Mouse (Mus musculus): ENCODE measurements around the gene Ak1. TPM values are rescaled to one million over a fixed set of nuclear protein-coding genes. Genes with fewer than 3 reads are reported as not detected.

Gene Ak1
- total and polyA plus RNA-seq, 3 experiments = 1.4 to 3.9 (median 1.5) TPM

DNA sequence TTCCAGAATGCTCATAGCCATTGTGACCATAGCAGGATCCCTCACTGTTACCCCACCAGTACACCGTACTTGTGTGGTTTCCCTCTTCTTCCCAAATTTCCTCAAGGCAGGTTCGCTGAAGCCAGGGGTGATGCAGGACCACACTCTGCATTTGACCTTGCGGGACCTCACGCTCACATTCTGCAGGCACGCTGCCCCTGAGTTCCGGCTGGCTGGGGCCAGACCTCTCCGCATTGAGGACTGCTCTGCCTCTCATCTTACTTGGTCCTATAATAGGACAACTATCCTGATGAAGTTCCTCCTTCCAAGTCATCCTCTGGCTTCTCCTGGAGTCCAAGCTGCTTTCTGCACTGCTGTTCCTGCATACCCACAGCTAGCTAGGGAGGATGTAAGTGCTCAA is 15.1 kb downstream of the Ak1 start:
- Histone ChIP-seq H3K4me1 (ENCODE audit: control insufficient read depth in 1 of 2, insufficient read depth in 2 of 2) (peaks cover 9 to 32% of the 10 kb centered on the region in 2 experiments), H3K9ac (ENCODE audit: insufficient read depth, low read depth) (no peak overlapping the region), H3K27ac (ENCODE audit: insufficient read depth, low read depth) (no peak overlapping the region), H3K4me2 (ENCODE audit: insufficient read depth, low read depth, poor library complexity, severe bottlenecking) (no peak overlapping the region), H3K4me3 (replicated peaks in 1 of 3; ENCODE audit: low read depth in 2 of 3, low read length in 2 of 3, poor library complexity in 1 of 3) (no peak overlapping the region), H3K27me3 (replicated peaks) (no peaks in the 10 kb centered on the region), H3K79me2 (replicated peaks; ENCODE audit: control insufficient read depth, extremely low read depth, insufficient read depth, poor library complexity, severe bottlenecking) (no peaks in the 10 kb centered on the region), H3K9me3 (replicated peaks; ENCODE audit: low read length) (no peaks in the 10 kb centered on the region), H3K36me3 (replicated peaks in 1 of 2; ENCODE audit: control insufficient read depth in 1 of 2, insufficient read depth in 1 of 2, low read length in 1 of 2) (peaks cover 0 to 2% of the 10 kb centered on the region in 2 experiments)
- in situ Hi-C loops (cut with MboI; ENCODE audit: low pct_ligation_motif_present, low pct_unique_long_range_greater_than_20kb, low sequenced_read_pairs) = no loop called here
- dilution Hi-C loops (cut with MboI; ENCODE audit: extremely low pct_ligation_motif_present, extremely low pct_unique_long_range_greater_than_20kb, low sequenced_read_pairs) = no loop called here
- no peak for DNase-seq (ENCODE audit: extremely low read depth)
- TF ChIP-seq HCFC1 (IDR thresholded peaks at IDR 0.05; ENCODE audit: low read depth, low read length) (no peak), USF1 (IDR thresholded peaks at IDR 0.05; ENCODE audit: low read depth, low read length) (no peak), SIN3A (IDR thresholded peaks at IDR 0.05; ENCODE audit: low read length) (no peak), UBTF (IDR thresholded peaks at IDR 0.05; ENCODE audit: low read depth, low read length) (no peak), JUN (IDR thresholded peaks at IDR 0.05; ENCODE audit: insufficient read depth, low read depth, low read length) (no peak), MAZ (IDR thresholded peaks at IDR 0.05; ENCODE audit: low read depth, low read length) (no peak), CHD2 (IDR thresholded peaks at IDR 0.05; ENCODE audit: low read length) (no peak), JUND (conservative IDR thresholded peaks at IDR 0.05; ENCODE audit: low read depth, low read length) (no peak), RAD21 (IDR thresholded peaks at IDR 0.05; ENCODE audit: low read depth, low read length) (no peak), ZMIZ1 (IDR thresholded peaks at IDR 0.05; ENCODE audit: low read depth, low read length) (no peak), ELF1 (IDR thresholded peaks at IDR 0.05; ENCODE audit: low read depth, low read length) (no peak), GABPA (IDR thresholded peaks at IDR 0.05; ENCODE audit: insufficient replicate concordance, low read depth, low read length) (no peak), MEF2A (IDR thresholded peaks at IDR 0.05; ENCODE audit: borderline replicate concordance, low read depth, low read length) (no peak), ZC3H11A (IDR thresholded peaks at IDR 0.05; ENCODE audit: low read depth, low read length) (no peak), BHLHE40 (IDR thresholded peaks at IDR 0.05; ENCODE audit: low read depth, low read length) (no peak), POLR2AphosphoS2 (IDR thresholded peaks at IDR 0.05; ENCODE audit: low read depth, low read length) (no peak), RCOR1 (conservative IDR thresholded peaks at IDR 0.05; ENCODE audit: low read depth, low read length) (no peak), MAX (IDR thresholded peaks at IDR 0.05; ENCODE audit: low read length) (no peak), ZKSCAN1 (IDR thresholded peaks at IDR 0.05; ENCODE audit: borderline replicate concordance, low read depth, low read length) (no peak)

DNA sequence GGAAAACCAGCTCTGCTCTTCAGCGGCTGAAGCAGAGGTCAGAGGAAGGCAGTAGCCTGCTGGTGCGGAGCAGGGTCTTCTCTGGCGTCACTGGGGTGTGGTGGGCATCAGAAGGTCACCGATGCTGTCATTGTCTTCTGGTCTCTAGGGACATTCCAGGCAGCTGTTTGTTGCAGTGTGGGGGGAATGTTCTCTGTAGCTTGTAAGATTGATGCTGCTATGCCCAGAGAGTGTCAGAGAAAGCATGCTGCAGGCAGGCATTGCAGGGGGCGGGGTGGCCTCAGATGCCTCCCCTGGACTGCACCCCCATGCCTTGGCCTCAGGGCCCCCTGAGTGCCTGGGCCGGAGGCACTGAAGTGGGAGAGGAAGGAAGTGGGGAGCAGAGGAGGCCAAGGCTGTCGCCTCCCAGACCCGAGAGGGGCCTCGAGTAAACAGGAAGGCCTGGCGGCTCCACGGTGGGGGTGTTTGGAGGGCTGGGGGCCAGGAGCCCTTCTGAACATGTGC is 16.3 kb downstream of the Ak1 start:
- dilution Hi-C loops (cut with MboI; ENCODE audit: extremely low pct_ligation_motif_present, extremely low pct_unique_long_range_greater_than_20kb, low sequenced_read_pairs) (no loop called here), in situ Hi-C loops (cut with MboI; ENCODE audit: low pct_ligation_motif_present, low pct_unique_long_range_greater_than_20kb, low sequenced_read_pairs) (no loop called here)
- no peaks in the 10 kb centered on the region for H3K9me3 ChIP-seq (replicated peaks; ENCODE audit: low read length)
- H3K79me2 ChIP-seq (replicated peaks; ENCODE audit: control insufficient read depth, extremely low read depth, insufficient read depth, poor library complexity, severe bottlenecking) = no peaks in the 10 kb centered on the region
- DNase-seq (ENCODE audit: extremely low read depth) = no peak
- H3K4me1 ChIP-seq (ENCODE audit: control insufficient read depth in 1 of 2, insufficient read depth in 2 of 2) = peaks cover 9 to 26% of the 10 kb centered on the region in 2 experiments
- no peaks in the 10 kb centered on the region for H3K27me3 ChIP-seq (replicated peaks)
- H3K4me2 ChIP-seq (ENCODE audit: insufficient read depth, low read depth, poor library complexity, severe bottlenecking) = no peak overlapping the region
- H3K4me3 ChIP-seq (replicated peaks in 1 of 3; ENCODE audit: low read depth in 2 of 3, low read length in 2 of 3, poor library complexity in 1 of 3) = no peak overlapping the region
- H3K36me3 ChIP-seq (replicated peaks in 1 of 2; ENCODE audit: control insufficient read depth in 1 of 2, insufficient read depth in 1 of 2, low read length in 1 of 2) = peaks cover 0 to 2% of the 10 kb centered on the region in 2 experiments
- no peak overlapping the region for H3K27ac ChIP-seq (ENCODE audit: insufficient read depth, low read depth)
- no peak overlapping the region for H3K9ac ChIP-seq (ENCODE audit: insufficient read depth, low read depth)
- TF ChIP-seq PAX5 (IDR thresholded peaks at IDR 0.05; ENCODE audit: low read length) = no peak
- TF ChIP-seq USF2 (conservative IDR thresholded peaks at IDR 0.05; ENCODE audit: low read depth, low read length) = no peak
- TF ChIP-seq ZNF384 (IDR thresholded peaks at IDR 0.05; ENCODE audit: low read depth, low read length) = no peak
- no peak for TF ChIP-seq EP300 (IDR thresholded peaks at IDR 0.05; ENCODE audit: low read length)
- TF ChIP-seq USF1 (IDR thresholded peaks at IDR 0.05; ENCODE audit: low read depth, low read length) = no peak
- no peak for TF ChIP-seq ZC3H11A (IDR thresholded peaks at IDR 0.05; ENCODE audit: low read depth, low read length)
- TF ChIP-seq GABPA (IDR thresholded peaks at IDR 0.05; ENCODE audit: insufficient replicate concordance, low read depth, low read length) = no peak
- no peak for TF ChIP-seq IRF4 (IDR thresholded peaks at IDR 0.05; ENCODE audit: low read depth, low read length)
- no peak for TF ChIP-seq MAX (IDR thresholded peaks at IDR 0.05; ENCODE audit: low read length)
- no peak for TF ChIP-seq JUND (conservative IDR thresholded peaks at IDR 0.05; ENCODE audit: low read depth, low read length)
- TF ChIP-seq POLR2A (IDR thresholded peaks at IDR 0.05; ENCODE audit: low read depth, low read length) = no peak
- no peak for TF ChIP-seq ZKSCAN1 (IDR thresholded peaks at IDR 0.05; ENCODE audit: borderline replicate concordance, low read depth, low read length)
- no peak for TF ChIP-seq MAZ (IDR thresholded peaks at IDR 0.05; ENCODE audit: low read depth, low read length)
- no peak for TF ChIP-seq BHLHE40 (IDR thresholded peaks at IDR 0.05; ENCODE audit: low read depth, low read length)
- TF ChIP-seq CTCF (conservative IDR thresholded peaks at IDR 0.05 in 1 of 2, IDR thresholded peaks at IDR 0.05 in 1 of 2; ENCODE audit: low read depth in 2 of 2, low read length in 2 of 2) = no peak
- no peak for TF ChIP-seq MEF2A (IDR thresholded peaks at IDR 0.05; ENCODE audit: borderline replicate concordance, low read depth, low read length)

Measured in CH12.LX (cell line).